Mouse (Mus musculus): ENCODE measurements around the gene Sf3b5. TPM values are rescaled to one million over a fixed set of nuclear protein-coding genes. Genes with fewer than 3 reads are reported as not detected.
"Not testable (repeated sequence)": the region's sequence is repeated elsewhere in the genome, so short reads cannot be mapped to it uniquely, and the experiment has no call there.

Sf3b5 gene
- total RNA-seq, 1 experiment from 2014 or later: 17.4 TPM

- ATAC-seq (replicated peaks; ENCODE audit: low read depth, poor library complexity, severe bottlenecking): peak; percentile 100
These were observed 8.2 kb upstream of the Sf3b5 start for GRCm38 (mm10) chr10:12996736-12997477.

GRCm38 (mm10) chr10:13007876-13008736 is 3.0 kb downstream of the Sf3b5 start:
- peak; percentile 99 for ATAC-seq (replicated peaks; ENCODE audit: low read depth, poor library complexity, severe bottlenecking)

GRCm38 (mm10) chr10:13008737-13009121 is 3.6 kb downstream of the Sf3b5 start:
- peak; percentile 43; the same call in 1 of the 2 replicates for ATAC-seq (replicated peaks; ENCODE audit: low read depth, poor library complexity, severe bottlenecking)

- no peak for ATAC-seq (replicated peaks; ENCODE audit: low read depth, poor library complexity, severe bottlenecking)
These were observed 8.9 kb downstream of the Sf3b5 start for GRCm38 (mm10) chr10:13014026-13014425.

GRCm38 (mm10) chr10:13016573-13016972 is 11.4 kb downstream of the Sf3b5 start:
- peak; percentile 90 for ATAC-seq (replicated peaks; ENCODE audit: low read depth, poor library complexity, severe bottlenecking)

GRCm38 (mm10) chr10:13018510-13018909 is 13.4 kb downstream of the Sf3b5 start:
- ATAC-seq (replicated peaks; ENCODE audit: low read depth, poor library complexity, severe bottlenecking): peak; percentile 63

- ATAC-seq (replicated peaks; ENCODE audit: low read depth, poor library complexity, severe bottlenecking): no peak
These were observed 13.9 kb downstream of the Sf3b5 start for GRCm38 (mm10) chr10:13019026-13019425.

- ATAC-seq (replicated peaks; ENCODE audit: low read depth, poor library complexity, severe bottlenecking): no peak
These were observed 17.0 kb downstream of the Sf3b5 start for GRCm38 (mm10) chr10:13022103-13022502.

GRCm38 (mm10) chr10:13023985-13024384 is 18.8 kb downstream of the Sf3b5 start:
- not testable (repeated sequence) for ATAC-seq (replicated peaks; ENCODE audit: low read depth, poor library complexity, severe bottlenecking)

GRCm38 (mm10) chr10:13027702-13028101 is 22.6 kb downstream of the Sf3b5 start:
- peak; percentile 50; the same call in 1 of the 2 replicates for ATAC-seq (replicated peaks; ENCODE audit: low read depth, poor library complexity, severe bottlenecking)

- ATAC-seq (replicated peaks; ENCODE audit: low read depth, poor library complexity, severe bottlenecking): peak; percentile 66
These were observed 23.1 kb downstream of the Sf3b5 start for GRCm38 (mm10) chr10:13028215-13028614.

- ATAC-seq (replicated peaks; ENCODE audit: low read depth, poor library complexity, severe bottlenecking): no peak
These were observed 24.3 kb downstream of the Sf3b5 start for GRCm38 (mm10) chr10:13029416-13029815.

- 0 out of 2 replicates have a peak, but pooled peaks have one; percentile 36 for ATAC-seq (replicated peaks; ENCODE audit: low read depth, poor library complexity, severe bottlenecking)
These were observed 30.1 kb downstream of the Sf3b5 start for GRCm38 (mm10) chr10:13035270-13035669.

- no peak for ATAC-seq (replicated peaks; ENCODE audit: low read depth, poor library complexity, severe bottlenecking)
These were observed 34.6 kb downstream of the Sf3b5 start for GRCm38 (mm10) chr10:13039637-13040174.

- no peak for ATAC-seq (replicated peaks; ENCODE audit: low read depth, poor library complexity, severe bottlenecking)
These were observed 39.5 kb downstream of the Sf3b5 start for GRCm38 (mm10) chr10:13044659-13045058.

GRCm38 (mm10) chr10:13047816-13048215 is 42.7 kb downstream of the Sf3b5 start:
- ATAC-seq (replicated peaks; ENCODE audit: low read depth, poor library complexity, severe bottlenecking): no peak

GRCm38 (mm10) chr10:13056863-13057381 is 51.8 kb downstream of the Sf3b5 start:
- ATAC-seq (replicated peaks; ENCODE audit: low read depth, poor library complexity, severe bottlenecking): no peak
